Mouse (Mus musculus) cerebellum, adult 18-20 months (tissue): ENCODE data around the gene Trim11.
A peak's percentile ranks its signal among the peaks of the same experiment; 100 is the strongest.
"Not testable (repeated sequence)": the region's sequence is repeated elsewhere in the genome, so short reads cannot be mapped to it uniquely, and the experiment has no call there.

Experiments
- DNase-seq, 2 experiments: peaks; one replicate each; pipeline ENCODE4 v3.0.0; 2021

Trim11 gene

GRCm38 (mm10) chr11:58978027-58978705 lies at the start of gene Trim11:
Gene Trim11, plus strand, starts transcription at chr11:58978093.
- peak; percentile 69 to 72 for DNase-seq

GRCm38 (mm10) chr11:58929055-58929454 lies 48.8 kb upstream of the Trim11 start:
- no peak for DNase-seq

GRCm38 (mm10) chr11:58929641-58930040 lies 48.3 kb upstream of the Trim11 start:
- DNase-seq = no peak

- no peak for DNase-seq
Observed at GRCm38 (mm10) chr11:58930254-58930653, 47.6 kb upstream of the Trim11 start.

GRCm38 (mm10) chr11:58931576-58931975 lies 46.3 kb upstream of the Trim11 start:
- DNase-seq = no peak

- DNase-seq = peak in 1 of 2 experiments; percentile 41
Observed at GRCm38 (mm10) chr11:58937909-58938308, 40.0 kb upstream of the Trim11 start.

- DNase-seq = peak; percentile 92 to 95
Observed at GRCm38 (mm10) chr11:58938322-58939087, 39.4 kb upstream of the Trim11 start, which contains the start of gene Rnf187. Gene Rnf187, minus strand, starts transcription at chr11:58938916.

- DNase-seq = no peak
Observed at GRCm38 (mm10) chr11:58939088-58939439, 38.8 kb upstream of the Trim11 start.

- no peak for DNase-seq
Observed at GRCm38 (mm10) chr11:58944136-58944535, 33.8 kb upstream of the Trim11 start.

GRCm38 (mm10) chr11:58947306-58947705 lies 30.6 kb upstream of the Trim11 start:
- DNase-seq = peak in 1 of 2 experiments; percentile 32

- peak; percentile 76 to 83 for DNase-seq
Observed at GRCm38 (mm10) chr11:58947798-58948528, 29.9 kb upstream of the Trim11 start.

- DNase-seq = peak; percentile 88 to 89
Observed at GRCm38 (mm10) chr11:58948542-58949479, 29.1 kb upstream of the Trim11 start, which contains the start of gene Hist3h2ba. Gene Hist3h2ba, plus strand, starts transcription at chr11:58948920.

GRCm38 (mm10) chr11:58949480-58950431 lies 28.1 kb upstream of the Trim11 start:
- peak; percentile 76 to 84 for DNase-seq

GRCm38 (mm10) chr11:58951210-58951609 lies 26.7 kb upstream of the Trim11 start:
- DNase-seq = no peak

GRCm38 (mm10) chr11:58953351-58954169 lies 24.3 kb upstream of the Trim11 start:
- DNase-seq = peak in 1 of 2 experiments; percentile 36

- not testable (repeated sequence) for DNase-seq
Observed at GRCm38 (mm10) chr11:58954170-58954419, 23.8 kb upstream of the Trim11 start.

- peak; percentile 88 to 89 for DNase-seq
Observed at GRCm38 (mm10) chr11:58954420-58955142, 23.3 kb upstream of the Trim11 start, which contains the start of the genes Hist3h2a and Trim17. Gene Hist3h2a, plus strand, starts transcription at chr11:58954685. Gene Trim17, plus strand, starts transcription at chr11:58954685.

GRCm38 (mm10) chr11:58955143-58955867 lies 22.6 kb upstream of the Trim11 start:
- DNase-seq = peak in 1 of 2 experiments; percentile 46

- no peak for DNase-seq
Observed at GRCm38 (mm10) chr11:58955868-58956257, 22.0 kb upstream of the Trim11 start.
